Mouse (Mus musculus): ENCODE measurements around the gene Chd9.
A peak's percentile ranks its signal among the peaks of the same experiment; 100 is the strongest.

The Chd9 gene

DNA sequence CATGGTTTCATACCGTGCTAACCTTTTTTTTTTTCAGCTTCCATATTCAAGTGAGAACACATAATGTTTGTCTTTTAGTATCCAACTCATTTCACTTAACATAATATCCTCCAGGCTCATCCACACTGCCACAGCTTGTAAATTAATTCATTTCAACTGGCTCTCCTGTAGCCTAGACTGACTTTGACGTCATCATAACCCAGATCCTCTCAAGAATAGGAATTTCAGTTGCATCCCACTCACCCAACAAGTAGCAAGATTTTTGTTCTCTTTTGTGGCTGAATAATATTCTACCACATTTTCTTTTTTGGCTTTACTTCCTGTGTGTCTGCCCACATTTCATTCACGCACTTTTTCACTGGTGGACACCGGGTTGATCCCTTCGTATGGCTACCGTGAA lies 9.3 kb downstream of the Chd9 start:
- no peak for DNase-seq (ENCODE audit: low spot score in 2 of 2)

DNA sequence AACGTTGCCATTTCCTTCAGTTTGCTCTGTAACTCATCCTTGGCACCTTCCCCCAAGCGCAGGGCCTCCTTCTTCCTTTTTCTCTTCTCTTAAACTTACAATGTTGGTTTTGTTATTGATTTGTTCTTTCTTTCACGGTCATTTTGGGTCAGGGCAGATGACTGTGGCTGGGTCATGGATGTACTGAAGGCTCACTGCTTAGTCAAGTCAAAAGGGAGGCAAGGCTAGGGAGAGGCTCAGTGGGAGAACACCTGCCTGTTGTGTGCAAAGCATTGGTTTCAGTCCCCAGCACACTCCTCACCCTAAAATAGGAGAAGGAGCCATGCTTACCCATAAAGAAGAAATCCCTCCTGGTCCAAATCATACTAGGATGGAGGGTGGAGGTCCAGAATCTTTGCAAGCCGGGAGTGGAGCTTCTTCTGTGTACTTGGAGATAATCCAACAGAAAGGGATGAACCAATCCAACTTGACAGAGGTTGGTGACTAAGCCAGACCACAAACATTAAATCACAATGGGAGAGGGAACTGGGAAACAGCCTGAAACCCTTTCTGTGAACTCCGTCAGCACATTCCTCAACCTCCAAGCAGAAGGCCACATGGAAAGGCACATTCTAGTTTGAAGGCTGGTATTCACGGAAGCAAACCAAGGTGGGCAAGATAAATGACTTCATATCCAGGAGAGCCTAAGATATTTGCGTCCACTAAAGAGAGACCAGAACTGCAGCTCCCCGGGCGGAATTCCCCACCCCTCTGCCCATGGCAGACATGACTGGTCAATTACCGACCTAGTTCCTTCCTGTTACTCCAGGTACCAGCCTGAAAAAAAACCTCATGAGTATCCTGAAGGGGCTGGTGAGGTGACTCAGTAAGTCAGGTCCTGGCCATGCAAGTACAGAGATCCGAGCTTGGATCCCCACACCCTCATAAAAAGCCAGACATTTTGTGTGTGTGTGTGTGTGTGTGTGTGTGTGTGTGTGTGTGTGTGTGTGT lies 11.9 kb downstream of the Chd9 start:
- DNase-seq (ENCODE audit: low spot score in 2 of 2): no peak

DNA sequence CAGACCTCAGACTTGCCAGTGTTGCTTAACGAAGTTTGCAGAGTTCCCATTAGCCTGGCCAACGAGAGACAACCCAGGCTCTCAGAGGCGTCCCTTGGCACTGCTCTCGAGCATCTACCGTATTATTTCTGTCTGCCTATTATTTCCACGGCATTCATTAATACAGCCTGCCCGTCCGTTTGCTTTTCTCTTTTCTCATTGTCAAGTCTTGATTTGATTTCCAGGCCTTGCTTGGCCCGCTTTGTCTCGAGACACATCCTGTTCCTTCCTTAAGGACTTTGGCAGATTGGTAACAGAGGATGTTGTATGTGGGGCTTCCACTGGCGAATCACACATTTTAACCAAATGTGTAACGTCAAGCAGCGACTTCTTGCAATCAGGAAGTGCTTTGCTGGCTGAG lies 13.2 kb downstream of the Chd9 start:
- no peak for DNase-seq (ENCODE audit: low spot score in 2 of 2)

- DNase-seq (ENCODE audit: low spot score in 2 of 2): peak in 1 of 2 experiments; percentile 16
These were observed 15.0 kb downstream of the Chd9 start for GRCm38 (mm10) chr8:90843127-90843526.

DNA sequence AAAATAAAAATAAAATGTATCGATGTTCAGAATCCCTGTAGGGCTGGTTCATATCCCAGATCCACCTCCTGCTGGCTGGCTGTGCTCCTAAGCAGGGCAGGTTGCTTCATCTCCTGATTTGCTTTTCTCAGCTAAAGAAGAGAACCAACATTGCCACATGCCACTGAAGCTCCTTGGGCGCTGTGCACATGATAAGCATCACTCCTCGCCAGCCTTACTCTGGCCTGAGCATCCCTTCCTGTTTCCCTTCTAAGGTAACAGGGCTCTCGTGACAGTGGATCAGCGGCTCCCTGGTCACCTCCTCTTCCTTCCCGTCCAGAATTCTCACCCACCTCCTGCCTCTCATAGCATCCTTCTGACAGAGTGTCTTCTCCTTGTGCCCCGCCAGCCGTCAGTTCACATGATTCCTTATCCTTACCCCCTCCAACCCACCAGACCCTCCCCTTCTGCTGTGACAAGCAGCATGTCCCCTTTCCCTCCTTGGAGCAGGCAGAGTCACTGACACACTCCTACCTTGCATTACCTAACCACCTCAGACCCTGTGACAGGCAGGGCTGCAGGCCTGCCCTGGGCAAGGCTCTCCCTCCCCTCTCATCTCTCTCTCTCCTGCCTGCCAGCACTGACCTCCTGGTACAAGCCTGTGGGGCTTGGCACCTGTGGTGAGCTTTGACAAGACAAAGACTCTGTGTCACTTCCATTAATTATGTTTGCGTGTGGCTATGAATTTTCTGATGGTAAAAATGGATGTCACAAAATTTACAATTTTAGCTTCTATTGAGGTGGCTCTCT lies 16.2 kb downstream of the Chd9 start:
- no peak for DNase-seq (ENCODE audit: low spot score in 2 of 2)

DNA sequence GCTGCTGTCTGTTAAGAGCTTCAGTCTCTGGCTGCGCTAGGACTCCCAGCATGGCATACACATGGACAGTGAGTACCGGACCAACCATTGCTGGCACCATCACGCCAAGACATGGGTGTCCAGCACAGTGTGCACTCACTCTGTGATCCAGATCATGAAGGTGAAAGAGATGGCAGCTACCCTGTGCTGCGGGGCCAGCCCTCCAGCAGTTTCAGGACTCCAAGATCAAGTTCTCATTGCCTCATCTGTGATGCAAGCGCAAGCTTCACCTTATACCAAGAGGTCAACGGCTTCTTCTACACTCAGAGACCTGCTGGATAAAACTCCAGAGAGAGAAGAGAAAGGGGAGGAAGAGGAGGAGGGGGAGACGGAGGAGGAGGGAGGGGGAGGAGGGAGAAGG lies 19.8 kb downstream of the Chd9 start:
- DNase-seq (ENCODE audit: low spot score in 2 of 2): no peak

- no peak for DNase-seq (ENCODE audit: low spot score in 2 of 2)
These were observed 21.4 kb downstream of the Chd9 start for GRCm38 (mm10) chr8:90849462-90850050.

DNA sequence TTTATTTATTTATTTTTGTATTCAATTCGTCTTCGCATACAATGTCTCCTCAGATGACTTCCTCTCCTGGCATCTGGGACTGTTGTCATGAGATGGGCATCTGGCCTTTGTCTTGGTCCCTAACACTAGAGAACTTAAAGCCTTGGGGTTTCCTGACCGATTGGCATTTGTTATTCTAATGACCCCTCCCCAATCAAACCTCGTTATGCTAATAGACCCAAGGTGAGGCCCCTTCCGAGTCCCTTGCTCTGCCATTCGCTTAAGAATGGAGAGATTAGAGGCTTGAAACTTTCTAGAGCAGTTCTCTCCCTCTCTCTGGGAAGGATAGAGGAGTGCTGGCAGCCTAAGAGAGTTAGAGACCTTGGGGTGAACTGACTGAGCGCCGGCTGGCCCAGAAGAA lies 23.4 kb downstream of the Chd9 start:
- no peak for DNase-seq (ENCODE audit: low spot score in 2 of 2)

GRCm38 (mm10) chr8:90853971-90854670 lies 26.0 kb downstream of the Chd9 start:
- no peak for DNase-seq (ENCODE audit: low spot score in 2 of 2)

- DNase-seq (ENCODE audit: low spot score in 2 of 2): no peak
These were observed 26.6 kb downstream of the Chd9 start for GRCm38 (mm10) chr8:90854671-90855161.

DNA sequence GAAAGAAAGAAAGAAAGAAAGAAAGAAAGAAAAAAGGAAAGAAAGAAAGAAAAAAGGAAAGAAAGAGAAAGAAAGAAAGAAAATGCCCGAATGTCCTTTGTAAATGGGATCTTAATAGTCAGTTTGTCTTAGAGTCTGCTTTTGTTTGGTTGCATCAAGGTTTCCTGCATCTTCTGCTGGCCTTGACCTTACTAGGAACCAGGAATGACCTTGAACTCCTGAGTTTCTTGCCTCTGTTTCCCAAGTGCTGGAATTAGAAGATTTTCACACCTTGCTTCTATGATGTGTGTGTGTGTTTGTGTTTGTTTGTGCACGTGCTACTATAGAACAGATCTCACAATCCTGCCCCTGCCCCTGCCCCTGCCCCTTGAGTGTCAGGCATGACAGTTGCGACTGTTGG lies 28.0 kb downstream of the Chd9 start:
- DNase-seq (ENCODE audit: low spot score in 2 of 2): no peak

DNA sequence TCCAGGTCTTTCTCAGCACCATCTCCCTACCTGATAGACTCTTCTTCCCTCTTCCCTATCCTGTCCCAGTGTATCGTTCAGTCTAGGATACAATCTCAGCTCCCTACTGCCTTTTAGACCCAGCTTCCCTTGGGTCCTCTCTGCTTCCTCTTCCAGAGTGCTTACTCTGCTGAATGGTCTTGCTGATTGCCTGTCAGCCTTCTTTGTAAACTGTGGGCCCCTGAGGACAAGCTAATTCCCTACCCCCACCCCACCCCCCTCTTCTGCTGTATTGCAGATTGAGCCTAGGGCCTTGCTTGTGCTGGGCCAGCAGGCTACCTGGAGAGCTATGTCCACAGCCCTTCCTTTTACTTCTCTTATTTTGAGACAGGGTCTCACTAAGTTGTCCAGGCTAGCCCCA lies 28.8 kb downstream of the Chd9 start:
- no peak for DNase-seq (ENCODE audit: low spot score in 2 of 2)

DNA sequence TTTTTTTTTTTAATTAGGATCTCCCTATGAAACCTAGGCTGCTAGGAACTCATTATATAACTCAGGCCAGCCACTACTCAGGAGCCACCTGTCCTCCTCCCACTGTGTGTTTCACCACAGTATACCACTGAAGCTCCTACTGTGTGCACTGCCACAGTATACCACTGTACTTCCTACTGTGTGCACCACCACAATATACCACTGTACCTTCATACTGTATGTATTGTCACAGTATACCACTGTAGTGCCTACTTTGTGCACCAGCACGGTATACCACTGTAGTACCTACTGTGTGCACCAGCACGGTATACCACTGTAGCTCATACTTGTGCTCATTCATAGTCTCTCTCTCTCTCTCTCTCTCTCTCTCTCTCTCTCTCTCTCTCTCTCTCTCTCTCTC lies 29.9 kb downstream of the Chd9 start:
- no peak for DNase-seq (ENCODE audit: low spot score in 2 of 2)

- no peak for DNase-seq (ENCODE audit: low spot score in 2 of 2)
These were observed 33.3 kb downstream of the Chd9 start for GRCm38 (mm10) chr8:90861266-90861944.

DNA sequence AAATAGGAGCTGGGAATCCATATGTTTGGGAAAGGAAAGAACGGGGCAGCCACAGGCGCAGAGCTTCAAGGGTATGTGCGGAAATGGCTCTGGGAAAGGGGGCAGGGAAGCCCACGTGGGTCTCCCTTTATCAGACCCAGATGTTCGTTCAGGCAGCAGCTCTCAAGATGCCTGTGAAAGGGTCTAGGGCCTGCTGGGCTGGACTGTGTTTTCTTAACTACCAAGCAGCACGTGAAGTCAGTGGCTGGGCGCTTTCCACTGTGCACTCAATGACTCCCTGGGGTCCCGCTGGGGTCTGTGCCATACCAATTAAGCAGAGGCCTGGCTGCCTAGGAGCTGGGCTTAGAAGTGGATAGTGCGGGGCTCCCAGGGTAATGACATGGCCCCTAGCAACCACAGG lies 33.9 kb downstream of the Chd9 start:
- no peak for DNase-seq (ENCODE audit: low spot score in 2 of 2)

DNA sequence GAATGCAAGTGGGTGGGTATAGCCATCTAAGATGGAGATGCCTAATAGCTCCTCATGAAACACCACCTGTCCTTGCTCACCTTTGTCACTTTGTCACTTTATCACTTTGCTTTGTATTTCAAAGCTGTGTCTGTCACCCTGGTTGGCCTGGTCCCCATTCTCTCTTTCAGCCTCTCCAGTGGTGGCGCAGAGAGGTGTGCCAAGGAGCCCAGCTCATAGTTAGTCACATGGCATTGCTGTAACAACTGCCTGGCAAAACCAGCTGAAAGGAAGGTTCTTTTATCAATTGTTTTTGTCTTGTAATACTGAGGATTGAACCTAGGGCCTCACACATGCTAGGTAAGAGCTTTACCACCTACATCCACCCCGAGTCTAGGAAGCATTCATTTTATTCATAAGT lies 38.9 kb downstream of the Chd9 start:
- no peak for DNase-seq (ENCODE audit: low spot score in 2 of 2)

- no peak for DNase-seq (ENCODE audit: low spot score in 2 of 2)
These were observed 39.8 kb downstream of the Chd9 start for GRCm38 (mm10) chr8:90867911-90868310.

GRCm38 (mm10) chr8:90868334-90868733 lies 40.2 kb downstream of the Chd9 start:
- no peak for DNase-seq (ENCODE audit: low spot score in 2 of 2)

GRCm38 (mm10) chr8:90869071-90869919 lies 41.1 kb downstream of the Chd9 start:
- no peak for DNase-seq (ENCODE audit: low spot score in 2 of 2)
